Comparison of ENCODE assay signal across 16 mouse cellular contexts in the genomic region with DNA sequence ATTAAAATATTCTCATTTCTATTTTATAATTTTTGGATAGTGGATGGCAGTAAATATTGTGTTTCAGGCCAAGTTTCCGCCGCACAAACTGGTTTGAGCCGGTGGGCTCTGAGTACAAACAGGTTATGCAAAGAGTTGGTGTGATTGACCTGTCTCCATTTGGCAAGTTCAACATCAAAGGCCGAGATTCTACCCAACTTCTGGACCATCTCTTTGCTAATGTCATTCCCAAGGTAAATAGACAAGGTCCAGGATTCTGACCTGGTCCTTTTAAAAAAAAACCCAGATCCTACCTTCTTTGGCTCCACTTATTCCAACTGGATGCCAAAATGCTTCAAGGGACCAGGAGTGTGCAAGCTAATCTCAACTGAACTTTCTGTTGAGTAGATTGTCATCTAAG. TPM values are rescaled to one million over a fixed set of nuclear protein-coding genes. Genes with fewer than 3 reads are reported as not detected.
"Had no signal": no experiment of that assay in that cellular context is flagged by ENCODE, and none has a peak within 500 bp of the region (broad histone marks: within the 10 kb centered on the region; RNA-seq: fewer than 3 reads in every experiment).

No protein-coding gene starts in this region.

- H3K9me3 ChIP-seq: hindbrain, embryonic 15.5 days; limb, embryonic 15.5 days; midbrain, embryonic 10.5 days; neural tube, embryonic 12.5 days had no signal

- H3K9ac ChIP-seq: hindbrain, embryonic 15.5 days; limb, embryonic 15.5 days; lung, embryonic 14.5 days; neural tube, embryonic 12.5 days had no signal

- DNase-seq: layer of hippocampus, postnatal 36 days; lung, embryonic 14.5 days; lung, postnatal 10 days; lung, postnatal 4 days; midbrain, embryonic 14.5 days; thymus, adult 18-20 months; thymus, postnatal 14 days had no signal

- H3K36me3 ChIP-seq: hindbrain, embryonic 15.5 days; limb, embryonic 15.5 days; midbrain, embryonic 10.5 days; neural tube, embryonic 12.5 days had no signal

- H3K4me2 ChIP-seq: hindbrain, embryonic 15.5 days; limb, embryonic 15.5 days; lung, embryonic 14.5 days; neural tube, embryonic 12.5 days had no signal

- ATAC-seq: intestine, embryonic 16.5 days had no signal

- H3K4me3 ChIP-seq: hindbrain, embryonic 15.5 days; limb, embryonic 15.5 days; midbrain, embryonic 10.5 days; neural tube, embryonic 12.5 days had no signal

- H3K27me3 ChIP-seq: hindbrain, embryonic 15.5 days; limb, embryonic 15.5 days; neural tube, embryonic 12.5 days had no signal

- H3K27ac ChIP-seq: hindbrain, embryonic 15.5 days; limb, embryonic 15.5 days; midbrain, embryonic 10.5 days; neural tube, embryonic 12.5 days had no signal

- H3K4me1 ChIP-seq: hindbrain, embryonic 15.5 days; limb, embryonic 15.5 days; midbrain, embryonic 10.5 days; neural tube, embryonic 12.5 days had no signal

RNA-seq across cellular contexts. Expression of gene Dmgdh, which starts 37.0 kb away (rescaled TPM):
- total RNA-seq: megakaryocyte, adult 5-6 weeks; neutrophil, adult 5-6 weeks had no signal
- polyA plus RNA-seq: limb, embryonic 11.5 days; lung, embryonic 14.5 days; stomach, embryonic 14.5 days had no signal

RNA-seq across cellular contexts. Expression of gene Bhmt2, which starts 37.1 kb away (rescaled TPM):
- total RNA-seq: megakaryocyte, adult 5-6 weeks; neutrophil, adult 5-6 weeks had no signal
- polyA plus RNA-seq: limb, embryonic 11.5 days; limb, embryonic 15.5 days; lung, embryonic 14.5 days; midbrain, embryonic 10.5 days; midbrain, embryonic 14.5 days; neural tube, embryonic 12.5 days; stomach, embryonic 14.5 days had no signal
